Mouse (Mus musculus): Measurements from ENCODE around the gene Tbx4.

Tbx4 gene

GRCm38 (mm10) chr11:85885665-85886428 is at the start of gene Tbx4:
Tbx4 (plus strand) TSS chr11:85886422.
- DNase-seq (ENCODE audit: extremely low spot score), result peak; percentile 49

- peak; percentile 55 for DNase-seq (ENCODE audit: extremely low spot score)
Observed at GRCm38 (mm10) chr11:85836523-85837290, 49.5 kb upstream of the Tbx4 start.

GRCm38 (mm10) chr11:85837291-85837647 is 49.0 kb upstream of the Tbx4 start:
- DNase-seq (ENCODE audit: extremely low spot score), result no peak

GRCm38 (mm10) chr11:85837648-85838423 is 48.4 kb upstream of the Tbx4 start:
- DNase-seq (ENCODE audit: extremely low spot score), result peak; percentile 67

- DNase-seq (ENCODE audit: extremely low spot score), result peak; percentile 39
Observed at GRCm38 (mm10) chr11:85838424-85839257, 47.6 kb upstream of the Tbx4 start.

- DNase-seq (ENCODE audit: extremely low spot score), result no peak
Observed at GRCm38 (mm10) chr11:85839258-85840030, 46.8 kb upstream of the Tbx4 start.

GRCm38 (mm10) chr11:85840031-85840802 is 46.0 kb upstream of the Tbx4 start:
- DNase-seq (ENCODE audit: extremely low spot score), result peak; percentile 37

- DNase-seq (ENCODE audit: extremely low spot score), result peak; percentile 41
Observed at GRCm38 (mm10) chr11:85840803-85841145, 45.4 kb upstream of the Tbx4 start.

- peak; percentile 37 for DNase-seq (ENCODE audit: extremely low spot score)
Observed at GRCm38 (mm10) chr11:85841211-85841681, 45.0 kb upstream of the Tbx4 start.

- peak; percentile 83 for DNase-seq (ENCODE audit: extremely low spot score)
Observed at GRCm38 (mm10) chr11:85841980-85842379, 44.2 kb upstream of the Tbx4 start.

GRCm38 (mm10) chr11:85842596-85843346 is 43.5 kb upstream of the Tbx4 start:
- peak; percentile 39 for DNase-seq (ENCODE audit: extremely low spot score)

- DNase-seq (ENCODE audit: extremely low spot score), result peak; percentile 88
Observed at GRCm38 (mm10) chr11:85843347-85843692, 42.9 kb upstream of the Tbx4 start.

- peak; percentile 93 for DNase-seq (ENCODE audit: extremely low spot score)
Observed at GRCm38 (mm10) chr11:85844144-85844965, 41.9 kb upstream of the Tbx4 start.

- no peak for DNase-seq (ENCODE audit: extremely low spot score)
Observed at GRCm38 (mm10) chr11:85844971-85845370, 41.3 kb upstream of the Tbx4 start.

- no peak for DNase-seq (ENCODE audit: extremely low spot score)
Observed at GRCm38 (mm10) chr11:85845921-85846320, 40.3 kb upstream of the Tbx4 start.

- DNase-seq (ENCODE audit: extremely low spot score), result no peak
Observed at GRCm38 (mm10) chr11:85846509-85846908, 39.7 kb upstream of the Tbx4 start.

- DNase-seq (ENCODE audit: extremely low spot score), result peak; percentile 81
Observed at GRCm38 (mm10) chr11:85849037-85849436, 37.2 kb upstream of the Tbx4 start.

- DNase-seq (ENCODE audit: extremely low spot score), result no peak
Observed at GRCm38 (mm10) chr11:85850233-85850632, 36.0 kb upstream of the Tbx4 start, which contains the start of gene Gm11444. Gm11444 (minus strand) TSS chr11:85850333.

Measured in embryo, embryonic 9.5 days (tissue).